Mouse (Mus musculus): ENCODE results near the gene Trim58.

DNA sequence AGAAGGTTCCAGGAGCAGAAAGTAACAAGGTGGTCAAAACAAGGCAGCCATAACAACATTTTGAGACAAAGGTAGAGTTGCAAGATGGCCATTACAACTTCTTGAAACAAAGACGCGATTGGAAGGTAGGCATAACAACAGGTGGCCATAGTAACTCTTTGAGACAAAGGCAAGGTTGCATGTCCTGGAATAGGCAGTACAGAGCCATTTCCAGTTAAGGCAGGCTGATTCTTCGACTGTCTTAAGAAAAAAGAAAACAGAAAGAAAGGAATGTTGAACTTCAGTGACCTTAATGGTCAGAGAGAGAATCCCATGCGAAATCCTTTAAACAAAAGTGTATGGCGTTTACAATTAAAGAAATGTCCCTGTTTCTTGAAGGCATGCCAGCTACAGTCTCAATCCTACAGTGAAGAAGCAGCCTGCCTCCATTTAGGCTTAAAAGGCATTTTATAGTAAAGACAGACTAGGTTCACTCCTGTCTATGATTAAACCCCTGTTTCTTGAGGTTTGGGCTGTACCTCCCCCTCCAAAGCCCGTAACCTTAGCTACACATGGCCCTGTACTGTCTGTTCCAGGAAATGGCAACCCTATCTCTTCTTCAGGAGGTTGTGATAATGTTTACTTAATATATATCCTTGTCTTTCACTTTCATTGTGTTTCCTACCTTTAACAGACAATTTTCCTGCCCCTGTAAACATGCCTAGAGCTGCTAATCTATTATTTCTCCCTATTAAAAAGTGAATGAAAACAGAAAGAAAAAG lies 37.3 kb upstream of the Trim58 start:
- TF ChIP-seq EP300 (IDR thresholded peaks at IDR 0.05) (no peak), CTCF (IDR thresholded peaks at IDR 0.05) (no peak)
